Mouse (Mus musculus) bone marrow, adult 2 months (tissue): ENCODE data around the gene 4930503B20Rik. TPM values are rescaled to one million over a fixed set of nuclear protein-coding genes. Genes with fewer than 3 reads are reported as not detected.

Experiments
- H3K27ac ChIP-seq: fragments of 200-500 bp; 2 replicates; pipeline ENCODE4 v1.5.1; 2012; ENCODE audit warnings: low read depth, mild to moderate bottlenecking, control low read depth, inconsistent platforms, low read length; ENCODE audit not compliant: control insufficient read depth, poor library complexity, insufficient read depth
- H3K4me1 ChIP-seq: fragments of 200-500 bp; 2 replicates; pipeline ENCODE4 v1.6.1; 2011; ENCODE audit warnings: low read length; ENCODE audit not compliant: control insufficient read depth, insufficient read depth
- H3K4me3 ChIP-seq: fragments of 200-500 bp; replicated peaks from 2 replicates; pipeline ENCODE3; 2011; ENCODE audit warnings: mild to moderate bottlenecking, low read depth, low read length, control low read depth; ENCODE audit not compliant: control insufficient read depth
- CTCF ChIP-seq: fragments of 200-500 bp; IDR thresholded peaks from 2 replicates; pipeline ENCODE4 v1.5.1; 2011; ENCODE audit warnings: low read length, control low read depth; ENCODE audit not compliant: control insufficient read depth, insufficient read depth
- POLR2A ChIP-seq: fragments of 200-500 bp; IDR thresholded peaks from 2 replicates; pipeline ENCODE4 v1.6.1; 2011; ENCODE audit warnings: low read depth, mild to moderate bottlenecking, control low read depth, low read length, borderline replicate concordance; ENCODE audit not compliant: control insufficient read depth
- WGBS: fragments of 180-500 bp; shearing (Covaris S2); methylation state at CpG from one replicate; pipeline ENCODE4 v1.1.7; 2018; 5-methylcytosine and 5-hydroxymethylcytosine counted together
- polyA plus RNA-seq: library from polyadenylated mRNA; stranded (reverse); fragments of >200 nt; gene quantifications from 2 replicates; pipeline ENCODE4 v1.2.4, GENCODE M21; 2011; ENCODE audit warnings: low replicate concordance; ENCODE audit not compliant: missing spikeins, insufficient read depth, insufficient read length

4930503B20Rik gene
- not detected in 2 replicates for polyA plus RNA-seq

DNA sequence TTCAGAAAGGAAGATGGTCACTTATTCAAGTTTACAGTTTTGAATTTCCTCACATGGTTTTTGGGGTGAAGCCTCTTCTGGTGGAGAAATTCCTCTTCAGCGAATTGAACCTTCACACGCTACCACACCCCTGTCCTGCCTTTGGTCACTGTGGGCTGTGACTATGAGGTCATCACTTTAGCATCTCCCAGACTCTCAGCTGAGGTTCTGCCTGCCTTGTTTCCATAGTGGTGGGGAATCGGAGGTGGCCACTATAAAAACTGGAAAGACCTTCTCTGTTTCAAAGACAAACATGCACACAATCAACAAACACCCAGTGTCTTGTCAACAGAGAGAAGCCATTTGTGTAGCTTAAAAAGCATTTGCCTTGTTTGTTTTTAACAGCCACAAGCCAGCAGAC, at the start of gene 4930503B20Rik:
TSS of gene 4930503B20Rik (minus strand) at position 101 of the 400 bp plus-strand sequence.
- 83% methylated on average over 3 of the region's 3 CpGs for WGBS
- Histone ChIP-seq H3K4me1 (peaks cover 6% of the 10 kb centered on the region), H3K4me3 (no peak within 1 kb of the TSS), H3K27ac (no peak within 1 kb of the TSS)
- no peak for TF ChIP-seq CTCF
- no peak for TF ChIP-seq POLR2A

- Histone ChIP-seq H3K27ac (no peak overlapping the region), H3K4me3 (no peak overlapping the region), H3K4me1 (peaks cover 3% of the 10 kb centered on the region)
- no peak for TF ChIP-seq CTCF
- no peak for TF ChIP-seq POLR2A
- WGBS: 68% methylated on average over 11 of the region's 11 CpGs
Observed at GRCm38 (mm10) chr3:146700051-146700450, 48.9 kb upstream of the 4930503B20Rik start.

DNA sequence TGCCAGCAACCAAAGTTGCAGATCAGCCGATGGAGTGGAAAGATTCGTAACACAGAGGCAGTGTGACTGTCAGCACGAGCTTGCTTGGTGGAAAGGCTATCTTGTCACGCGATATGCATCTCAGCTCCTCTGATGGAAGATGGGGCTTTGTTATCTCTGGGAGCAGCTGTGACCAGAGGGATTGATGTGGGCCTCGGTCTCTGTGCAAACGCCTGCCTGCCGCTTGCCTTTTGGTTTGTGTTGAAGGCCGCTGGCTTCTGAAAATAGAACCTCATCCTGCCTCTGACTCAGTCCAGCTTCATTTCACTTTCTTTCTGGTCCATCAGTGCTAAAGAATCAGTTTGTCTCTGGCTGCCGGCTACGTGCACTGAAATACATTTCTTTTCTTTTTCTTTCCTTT, 47.9 kb upstream of the 4930503B20Rik start:
- WGBS: 63% methylated on average over 11 of the region's 11 CpGs

GRCm38 (mm10) chr3:146692547-146692946, 41.4 kb upstream of the 4930503B20Rik start:
- no peaks in the 10 kb centered on the region; the same call in 1 of the 2 replicates for H3K4me1 ChIP-seq
- no peak overlapping the region for H3K27ac ChIP-seq
- WGBS: 41% methylated on average over 5 of the region's 5 CpGs
- TF ChIP-seq POLR2A (no peak), CTCF (no peak)
- H3K4me3 ChIP-seq: no peak overlapping the region

More for the DNA sequence above, 47.9 kb upstream of the 4930503B20Rik start:
- H3K27ac ChIP-seq: no peak overlapping the region
- TF ChIP-seq CTCF (no peak), POLR2A (no peak)
- H3K4me1 ChIP-seq: peaks cover 3% of the 10 kb centered on the region
- no peak overlapping the region for H3K4me3 ChIP-seq

GRCm38 (mm10) chr3:146687121-146687725, 36.1 kb upstream of the 4930503B20Rik start:
- no peak overlapping the region for H3K4me3 ChIP-seq
- TF ChIP-seq CTCF: no peak
- TF ChIP-seq POLR2A: no peak
- 44% methylated on average over 4 of the region's 4 CpGs for WGBS
- H3K27ac ChIP-seq: no peak overlapping the region
- H3K4me1 ChIP-seq: peaks cover 2% of the 10 kb centered on the region

GRCm38 (mm10) chr3:146686428-146686827, 35.3 kb upstream of the 4930503B20Rik start:
- Histone ChIP-seq H3K4me3 (no peak overlapping the region), H3K27ac (no peak overlapping the region), H3K4me1 (peaks cover 2% of the 10 kb centered on the region)
- no peak for TF ChIP-seq POLR2A
- no peak for TF ChIP-seq CTCF
- WGBS: 46% methylated on average over 8 of the region's 8 CpGs

GRCm38 (mm10) chr3:146684811-146685675, 33.9 kb upstream of the 4930503B20Rik start, which contains the start of gene Samd13:
Samd13 (minus strand) TSS chr3:146685592.
- WGBS: 4% methylated on average over 50 of the region's 50 CpGs
- peaks cover 2% of the 10 kb centered on the region for H3K4me1 ChIP-seq
- peak within 1 kb of the TSS; percentile 59 for H3K4me3 ChIP-seq
- H3K27ac ChIP-seq: no peak within 1 kb of the TSS
- no peak for TF ChIP-seq POLR2A
- no peak for TF ChIP-seq CTCF

DNA sequence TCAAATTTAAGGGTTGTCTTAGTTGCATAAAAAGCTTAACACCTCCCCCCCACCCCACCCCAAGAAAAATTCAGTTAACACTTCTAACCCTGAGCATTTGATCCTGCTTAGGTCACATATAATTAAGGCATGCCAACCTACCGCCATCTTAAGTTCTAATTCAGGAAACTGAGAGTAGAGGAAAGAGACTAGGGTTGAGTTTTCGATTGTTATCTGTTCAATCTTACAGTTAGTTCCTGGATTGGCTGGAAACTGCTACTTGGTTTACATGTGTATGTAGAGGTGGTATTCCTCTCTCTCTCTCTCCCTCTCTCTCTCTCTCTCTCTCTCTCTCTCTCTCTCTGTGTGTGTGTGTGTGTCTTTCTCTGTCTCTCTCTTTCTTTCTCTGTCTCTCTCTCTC, 32.0 kb upstream of the 4930503B20Rik start:
- H3K4me3 ChIP-seq: no peak overlapping the region
- no peak for TF ChIP-seq CTCF
- no peak for TF ChIP-seq POLR2A
- 36% methylated on average over 2 of the region's 2 CpGs for WGBS
- peaks cover 2% of the 10 kb centered on the region for H3K4me1 ChIP-seq
- no peak overlapping the region for H3K27ac ChIP-seq
